ENCODE assay signal across 15 mouse cellular contexts in the genomic region with DNA sequence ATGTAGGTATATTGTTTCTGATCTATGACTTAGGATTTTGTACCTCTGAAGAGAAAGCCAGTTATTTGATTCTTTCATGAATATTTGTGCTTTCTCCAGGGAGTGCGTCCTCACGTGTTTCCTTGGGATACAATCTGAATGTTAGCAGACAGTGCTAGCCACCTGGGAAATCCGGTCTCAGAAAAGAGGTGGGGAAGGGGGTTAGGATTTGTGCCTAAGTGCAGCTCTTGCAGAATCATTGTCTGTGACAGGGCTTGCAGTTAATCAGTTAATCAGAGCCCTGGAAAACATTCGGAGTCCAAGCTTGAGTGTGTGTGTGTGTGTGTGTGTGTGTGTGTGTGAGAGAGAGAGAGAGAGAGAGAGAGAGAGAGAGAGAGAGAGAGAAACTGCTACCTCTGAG. TPM values are rescaled to one million over a fixed set of nuclear protein-coding genes. Genes with fewer than 3 reads are reported as not detected.
DNase-seq lines count a peak whose midpoint lies in the region; ATAC-seq and TF ChIP-seq lines count a peak whose summit lies in the region.
"Had no signal": no experiment of that assay in that cellular context is flagged by ENCODE, and none has a peak within 500 bp of the region (broad histone marks: within the 10 kb centered on the region; RNA-seq: fewer than 3 reads in every experiment).

No protein-coding gene starts in this region.

- no peak for TF ChIP-seq POLR2A in brain, embryonic 14.5 days (IDR thresholded peaks at IDR 0.05; ENCODE audit: borderline replicate concordance, extremely low read depth, insufficient read depth, insufficient read length, poor library complexity, severe bottlenecking)

- 55% methylated on average over 4 of the region's 4 CpGs for WGBS in intestine, embryonic 14.5 days
- 57% methylated on average over 4 of the region's 4 CpGs for WGBS in intestine, postnatal 0 days
- WGBS in midbrain, embryonic 14.5 days, result 43% methylated on average over 4 of the region's 4 CpGs

- peaks cover 12% of the 10 kb centered on the region for H3K4me1 ChIP-seq in intestine, embryonic 14.5 days (replicated peaks; ENCODE audit: control insufficient read depth, insufficient read depth, low read length)
- no peaks in the 10 kb centered on the region for H3K4me1 ChIP-seq in intestine, postnatal 0 days (replicated peaks; ENCODE audit: control insufficient read depth, insufficient read depth, low read length)
- H3K4me1 ChIP-seq in midbrain, embryonic 14.5 days (ENCODE audit: control insufficient read depth, insufficient read depth, low read length), result peaks cover 30% of the 10 kb centered on the region
- H3K4me1 ChIP-seq: liver, embryonic 15.5 days; neural tube, embryonic 12.5 days had no signal

- no peaks in the 10 kb centered on the region for H3K27me3 ChIP-seq in intestine, embryonic 14.5 days (replicated peaks; ENCODE audit: control insufficient read depth, insufficient read depth, low read length)
- no peaks in the 10 kb centered on the region for H3K27me3 ChIP-seq in intestine, postnatal 0 days (replicated peaks; ENCODE audit: control insufficient read depth, insufficient read depth, low read length)
- no peaks in the 10 kb centered on the region for H3K27me3 ChIP-seq in midbrain, embryonic 14.5 days (ENCODE audit: control insufficient read depth, insufficient read depth, low read length)
- H3K27me3 ChIP-seq: liver, embryonic 15.5 days; neural tube, embryonic 12.5 days had no signal

- H3K36me3 ChIP-seq in intestine, embryonic 14.5 days (ENCODE audit: control insufficient read depth, insufficient read depth, low read length), result no peaks in the 10 kb centered on the region
- no peaks in the 10 kb centered on the region for H3K36me3 ChIP-seq in intestine, postnatal 0 days (ENCODE audit: control insufficient read depth, insufficient read depth)
- no peaks in the 10 kb centered on the region for H3K36me3 ChIP-seq in midbrain, embryonic 14.5 days (ENCODE audit: control insufficient read depth, insufficient read depth, low read length)
- H3K36me3 ChIP-seq: limb, embryonic 12.5 days; liver, embryonic 15.5 days; midbrain, embryonic 12.5 days; neural tube, embryonic 12.5 days had no signal

- no peak for DNase-seq in intestine, embryonic 14.5 days (ENCODE audit: low spot score)
- peak; percentile 61 for DNase-seq in MN1 (ENCODE audit: low spot score)
- DNase-seq in brain, embryonic 14.5 days (ENCODE audit: low read depth), result peak; percentile 51
- peak; percentile 30 for DNase-seq in midbrain, embryonic 14.5 days
- no peak for DNase-seq in heart, adult 11 months
- no peak for DNase-seq in embryo, embryonic 10.5 days (ENCODE audit: low spot score)

- H3K9ac ChIP-seq in intestine, embryonic 14.5 days (ENCODE audit: low read length), result no peak overlapping the region
- H3K9ac ChIP-seq in intestine, postnatal 0 days (ENCODE audit: low read depth, low read length), result no peak overlapping the region
- peak overlapping the region; percentile 36; the same call in 1 of the 2 replicates for H3K9ac ChIP-seq in midbrain, embryonic 14.5 days (replicated peaks; ENCODE audit: low read length)
- H3K9ac ChIP-seq: limb, embryonic 12.5 days; liver, embryonic 15.5 days; midbrain, embryonic 12.5 days; neural tube, embryonic 12.5 days had no signal

- no peak for ATAC-seq in intestine, embryonic 14.5 days (replicated peaks; ENCODE audit: low FRiP score, low TSS enrichment, low read depth)
- no peak for ATAC-seq in intestine, postnatal 0 days
- no peak; the same call in 1 of the 2 replicates for ATAC-seq in midbrain, embryonic 14.5 days (ENCODE audit: low FRiP score, low TSS enrichment)
- ATAC-seq: CD4-positive, CD25-positive, alpha-beta regulatory T cell, adult 4 months; inflammation-experienced regulatory T-cells, adult 6 months had no signal

- no peaks in the 10 kb centered on the region for H3K9me3 ChIP-seq in intestine, embryonic 14.5 days (ENCODE audit: control insufficient read depth, low read length)
- no peaks in the 10 kb centered on the region for H3K9me3 ChIP-seq in intestine, postnatal 0 days (ENCODE audit: control insufficient read depth)
- no peaks in the 10 kb centered on the region for H3K9me3 ChIP-seq in midbrain, embryonic 14.5 days (ENCODE audit: control insufficient read depth, low read length)
- H3K9me3 ChIP-seq: limb, embryonic 12.5 days; liver, embryonic 15.5 days; midbrain, embryonic 12.5 days; neural tube, embryonic 12.5 days had no signal

- peak overlapping the region; percentile 9; the same call in 1 of the 2 replicates for H3K4me2 ChIP-seq in intestine, embryonic 14.5 days (ENCODE audit: low read length)
- H3K4me2 ChIP-seq in intestine, postnatal 0 days (replicated peaks; ENCODE audit: low read depth), result no peak overlapping the region
- H3K4me2 ChIP-seq in midbrain, embryonic 14.5 days (ENCODE audit: low read length), result peak overlapping the region; percentile 51
- H3K4me2 ChIP-seq: limb, embryonic 12.5 days; liver, embryonic 15.5 days had no signal

- no peak overlapping the region for H3K4me3 ChIP-seq in intestine, embryonic 14.5 days (ENCODE audit: low read depth, low read length)
- no peak overlapping the region for H3K4me3 ChIP-seq in intestine, postnatal 0 days (ENCODE audit: low read depth, low read length)
- peak overlapping the region; percentile 26 for H3K4me3 ChIP-seq in midbrain, embryonic 14.5 days (replicated peaks; ENCODE audit: low read depth, low read length)
- H3K4me3 ChIP-seq: gastrocnemius, adult 2 months; heart, adult 2 months; limb, embryonic 12.5 days; liver, embryonic 15.5 days; midbrain, embryonic 12.5 days; neural tube, embryonic 12.5 days had no signal

- TF ChIP-seq CTCF in intestine, postnatal 0 days (IDR thresholded peaks at IDR 0.05; ENCODE audit: low read depth), result no peak
- no peak for TF ChIP-seq CTCF in brain, embryonic 14.5 days (IDR thresholded peaks at IDR 0.05; ENCODE audit: borderline replicate concordance, extremely low read depth, insufficient read depth, insufficient read length)

- no peak overlapping the region for H3K27ac ChIP-seq in intestine, embryonic 14.5 days (ENCODE audit: low read depth)
- H3K27ac ChIP-seq in intestine, postnatal 0 days (ENCODE audit: low read depth, low read length), result no peak overlapping the region
- 0 out of 2 replicates have a peak overlapping the region, but pooled peaks have one; percentile 26 for H3K27ac ChIP-seq in midbrain, embryonic 14.5 days (replicated peaks; ENCODE audit: low read depth, low read length)
- H3K27ac ChIP-seq: gastrocnemius, adult 2 months; heart, adult 2 months; limb, embryonic 12.5 days; liver, embryonic 15.5 days; midbrain, embryonic 12.5 days; neural tube, embryonic 12.5 days had no signal

RNA-seq across cellular contexts. Expression of gene Pcp4, which starts 0.6 kb away (rescaled TPM):
- polyA plus RNA-seq in intestine, embryonic 14.5 days (2014; fragmentation: Nextera tagmentation; extraction: Ambion mirVana), result 65.9 and 69.6 TPM in 2 replicates
- polyA plus RNA-seq in intestine, postnatal 0 days (2015; fragmentation: Nextera tagmentation; extraction: Ambion mirVana), result 80.8 and 84.1 TPM in 2 replicates
- polyA plus RNA-seq in brain, embryonic 14.5 days (2012; rRNA removed), result 76.6 and 125 TPM in 2 replicates
- 390 and 565 TPM in 2 replicates for polyA plus RNA-seq in midbrain, embryonic 14.5 days (2014; fragmentation: Nextera tagmentation; extraction: Ambion mirVana)
- polyA plus RNA-seq: CD4-positive, CD25-positive, alpha-beta regulatory T cell, adult 4 months; inflammation-experienced regulatory T-cells, adult 6 months had no signal

RNA-seq across cellular contexts. Expression of gene Itgb2l, which starts 24.6 kb away (rescaled TPM):
- 0.30 and 0.35 TPM in 2 replicates for polyA plus RNA-seq in intestine, embryonic 14.5 days (2014; fragmentation: Nextera tagmentation; extraction: Ambion mirVana)
- 0.44 and 0.84 TPM in 2 replicates for polyA plus RNA-seq in intestine, postnatal 0 days (2015; fragmentation: Nextera tagmentation; extraction: Ambion mirVana)
- 0.05 and 0.08 TPM in 2 replicates for polyA plus RNA-seq in brain, embryonic 14.5 days (2012; rRNA removed)
- not detected in 2 replicates for polyA plus RNA-seq in midbrain, embryonic 14.5 days (2014; fragmentation: Nextera tagmentation; extraction: Ambion mirVana)
- polyA plus RNA-seq: CD4-positive, CD25-positive, alpha-beta regulatory T cell, adult 4 months; heart, adult 2 months; inflammation-experienced regulatory T-cells, adult 6 months; midbrain, embryonic 12.5 days had no signal

Comparison
In these comparisons a context has a peak if more than half of its experiments do, and no peak if none do; other contexts are left out.
1. DNase-seq: peak in MN1 (single experiment), brain, embryonic 14.5 days (single experiment) and midbrain, embryonic 14.5 days (single experiment); none in intestine, embryonic 14.5 days (single experiment), heart, adult 11 months (single experiment) and embryo, embryonic 10.5 days (single experiment).